Mouse (Mus musculus) erythroblast, adult 5-6 weeks (primary cell): ENCODE results near the gene Mphosph9. TPM values are rescaled to one million over a fixed set of nuclear protein-coding genes. Genes with fewer than 3 reads are reported as not detected.
"Not testable (repeated sequence)": the region's sequence is repeated elsewhere in the genome, so short reads cannot be mapped to it uniquely, and the experiment has no call there.

Experiments
- ATAC-seq: replicated peaks from 2 replicates; pipeline ENCODE4 v1.8.0; 2016; ENCODE audit warnings: moderate number of reproducible peaks, mild to moderate bottlenecking, moderate TSS enrichment, inconsistent platforms; ENCODE audit not compliant: poor library complexity, low FRiP score, severe bottlenecking
- total RNA-seq, 2 experiments: library from RNA; stranded (forward) in 1 of 2; stranded (reverse) in 1 of 2; fragments of 150-400 nt in 1 of 2; fragments of 200-764, 138-1000 nt in 1 of 2; gene quantifications; 2 replicates each; pipeline versions ENCODE4 v1.2.3 to v1.2.4; 2015 to 2017; ENCODE audit warnings: low replicate concordance in 2 of 2

Gene Mphosph9
- total RNA-seq (2015; ENCODE audit: low replicate concordance) (3.1 and 14.4 TPM in 2 replicates), total RNA-seq (2017; ENCODE audit: low replicate concordance) (7.8 and 28.5 TPM in 2 replicates)

- peak; percentile 90 for ATAC-seq
These were observed at the start of gene Mphosph9, which contains the start of gene 2810006K23Rik for GRCm38 (mm10) chr5:124327510-124328364. Mphosph9 (minus strand) TSS chr5:124327972. 2810006K23Rik (plus strand) TSS chr5:124328089.

- no peak for ATAC-seq
These were observed 49.4 kb upstream of the Mphosph9 start for GRCm38 (mm10) chr5:124377149-124377548.

- ATAC-seq = no peak
These were observed 48.6 kb upstream of the Mphosph9 start for GRCm38 (mm10) chr5:124376401-124376800.

- no peak for ATAC-seq
These were observed 46.5 kb upstream of the Mphosph9 start for GRCm38 (mm10) chr5:124374298-124374697.

- no peak for ATAC-seq
These were observed 38.9 kb upstream of the Mphosph9 start for GRCm38 (mm10) chr5:124366721-124367120.

- ATAC-seq = no peak
These were observed 38.0 kb upstream of the Mphosph9 start for GRCm38 (mm10) chr5:124365754-124366153.

- ATAC-seq = no peak
These were observed 36.6 kb upstream of the Mphosph9 start for GRCm38 (mm10) chr5:124364173-124364918.

GRCm38 (mm10) chr5:124362982-124363381 lies 35.2 kb upstream of the Mphosph9 start, which contains the start of gene Cdk2ap1:
Cdk2ap1 (minus strand) TSS chr5:124363082.
- ATAC-seq = not testable (repeated sequence)

- peak; percentile 70 for ATAC-seq
These were observed 31.9 kb upstream of the Mphosph9 start for GRCm38 (mm10) chr5:124359641-124360040.

- no peak for ATAC-seq
These were observed 28.9 kb upstream of the Mphosph9 start for GRCm38 (mm10) chr5:124356695-124357094.

GRCm38 (mm10) chr5:124355425-124355959 lies 27.7 kb upstream of the Mphosph9 start:
- no peak for ATAC-seq

GRCm38 (mm10) chr5:124354574-124355424 lies 27.0 kb upstream of the Mphosph9 start:
- ATAC-seq = peak; percentile 42

- ATAC-seq = peak; percentile 45
These were observed 26.2 kb upstream of the Mphosph9 start for GRCm38 (mm10) chr5:124353726-124354547.

- no peak for ATAC-seq
These were observed 25.4 kb upstream of the Mphosph9 start for GRCm38 (mm10) chr5:124353011-124353725.

- peak; percentile 26; the same call in 1 of the 2 replicates for ATAC-seq
These were observed 24.6 kb upstream of the Mphosph9 start for GRCm38 (mm10) chr5:124352141-124352920.

- ATAC-seq = no peak
These were observed 23.8 kb upstream of the Mphosph9 start for GRCm38 (mm10) chr5:124351604-124352003.

GRCm38 (mm10) chr5:124351111-124351560 lies 23.4 kb upstream of the Mphosph9 start:
- ATAC-seq = 0 out of 2 replicates have a peak, but pooled peaks have one; percentile 8
